Mouse (Mus musculus) stomach, postnatal 0 days (tissue): ENCODE results near the gene Rer1. TPM values are rescaled to one million over a fixed set of nuclear protein-coding genes. Genes with fewer than 3 reads are reported as not detected.

Experiments used
- ATAC-seq: fragments of 200-750 bp; cut with Nextera tagmentation; 2 replicates; pipeline ENCODE4 v1.8.0; 2017; ENCODE audit not compliant: low FRiP score, low TSS enrichment
- DNase-seq: peaks from one replicate; pipeline ENCODE4 v3.0.0-alpha.2; 2016; ENCODE audit warnings: low spot score
- H3K27ac ChIP-seq: fragments of 300-500 bp; sonication (generic); replicated peaks from 2 replicates; pipeline ENCODE4 v1.5.1; 2014; ENCODE audit warnings: mild to moderate bottlenecking, control low read depth
- H3K27me3 ChIP-seq: fragments of 300-500 bp; sonication (generic); 2 replicates; pipeline ENCODE4 v1.6.1; 2014; ENCODE audit warnings: low read length; ENCODE audit not compliant: control insufficient read depth, insufficient read depth
- H3K36me3 ChIP-seq: fragments of 300-500 bp; sonication (generic); 2 replicates; pipeline ENCODE4 v1.6.1; 2014; ENCODE audit warnings: low read length, mixed read lengths; ENCODE audit not compliant: control insufficient read depth, insufficient read depth
- H3K4me1 ChIP-seq: fragments of 300-500 bp; sonication (generic); replicated peaks from 2 replicates; pipeline ENCODE4 v1.6.1; 2014; ENCODE audit warnings: antibody characterized with exemption; ENCODE audit not compliant: control insufficient read depth, insufficient read depth
- H3K4me2 ChIP-seq: fragments of 300-500 bp; sonication (generic); replicated peaks from 2 replicates; pipeline ENCODE4 v1.6.1; 2014; ENCODE audit warnings: low read depth, mild to moderate bottlenecking, control low read depth, moderate library complexity
- H3K4me3 ChIP-seq: fragments of 300-500 bp; sonication (generic); 2 replicates; pipeline ENCODE4 v1.5.1; 2014; ENCODE audit warnings: low read depth, low read length, control low read depth
- H3K9ac ChIP-seq: fragments of 300-500 bp; sonication (generic); 2 replicates; pipeline ENCODE4 v1.6.1; 2014; ENCODE audit warnings: mild to moderate bottlenecking, low read length, control low read depth, mixed read lengths
- H3K9me3 ChIP-seq: fragments of 300-500 bp; sonication (generic); 2 replicates; pipeline ENCODE4 v1.6.1; 2016; ENCODE audit warnings: low read length; ENCODE audit not compliant: control insufficient read depth
- CTCF ChIP-seq: IDR thresholded peaks from 2 replicates; pipeline ENCODE4 v1.5.1; 2016; ENCODE audit warnings: antibody characterized with exemption, low read depth, mild to moderate bottlenecking, moderate library complexity
- EP300 ChIP-seq: optimal IDR thresholded peaks from 2 replicates; pipeline ENCODE3; 2016; ENCODE audit warnings: antibody characterized with exemption
- WGBS: fragments of 180-500 bp; shearing (Covaris S2); extraction: QIAGEN DNeasy Blood & Tissue Kit; methylation state at CpG from one replicate; pipeline ENCODE4 v1.1.7; 2014; 5-methylcytosine and 5-hydroxymethylcytosine counted together
- polyA plus RNA-seq: library from polyadenylated mRNA; unstranded; fragments of >200 nt; fragmentation: Nextera tagmentation; extraction: Ambion mirVana; gene quantifications from 2 replicates; pipeline ENCODE4 v1.2.1, GENCODE M21; 2015

Rer1 gene
- polyA plus RNA-seq, 1 experiment from 2014 or later = 185 TPM

GRCm38 (mm10) chr4:155068357-155068972 lies 17.7 kb downstream of the Rer1 start:
- no peak overlapping the region; the same call in 1 of the 2 replicates for H3K4me2 ChIP-seq
- no peaks in the 10 kb centered on the region for H3K27me3 ChIP-seq
- WGBS = 87% methylated on average over 20 of the region's 20 CpGs
- H3K9me3 ChIP-seq = no peaks in the 10 kb centered on the region
- no peak for TF ChIP-seq CTCF
- TF ChIP-seq EP300 = no peak
- H3K27ac ChIP-seq = no peak overlapping the region
- no peak for ATAC-seq
- no peak overlapping the region for H3K9ac ChIP-seq
- DNase-seq = no peak
- peaks cover 4% of the 10 kb centered on the region; the same call in 1 of the 2 replicates for H3K4me1 ChIP-seq
- peaks cover 11% of the 10 kb centered on the region; the same call in 1 of the 2 replicates for H3K36me3 ChIP-seq
- no peak overlapping the region for H3K4me3 ChIP-seq

GRCm38 (mm10) chr4:155066834-155067522 lies 19.2 kb downstream of the Rer1 start, which contains the start of gene Pex10:
Gene Pex10, plus strand, starts transcription at chr4:155067016.
- ATAC-seq (peak; percentile 89), DNase-seq (peak; percentile 99)
- 0 out of 2 replicates have a peak, but pooled peaks cover 6% of the 10 kb centered on the region for H3K36me3 ChIP-seq
- WGBS = under 1% methylated on average over 48 of the region's 48 CpGs
- H3K27me3 ChIP-seq = no peaks in the 10 kb centered on the region
- peaks cover 4% of the 10 kb centered on the region; the same call in 1 of the 2 replicates for H3K4me1 ChIP-seq
- H3K9ac ChIP-seq = peak within 1 kb of the TSS; percentile 72
- H3K27ac ChIP-seq = peak within 1 kb of the TSS; percentile 75
- peak within 1 kb of the TSS; percentile 70 for H3K4me3 ChIP-seq
- H3K4me2 ChIP-seq = peak within 1 kb of the TSS; percentile 83
- no peaks in the 10 kb centered on the region for H3K9me3 ChIP-seq
- no peak for TF ChIP-seq EP300
- no peak for TF ChIP-seq CTCF

- 0 out of 2 replicates have a peak overlapping the region, but pooled peaks have one; percentile 43 for H3K9ac ChIP-seq
These were observed 20.0 kb downstream of the Rer1 start for GRCm38 (mm10) chr4:155065970-155066833.

GRCm38 (mm10) chr4:155064474-155064873 lies 21.7 kb downstream of the Rer1 start:
- H3K36me3 ChIP-seq = no peaks in the 10 kb centered on the region
- H3K4me1 ChIP-seq = peaks cover 4% of the 10 kb centered on the region; the same call in 1 of the 2 replicates
- no peak overlapping the region for H3K4me3 ChIP-seq
- H3K4me2 ChIP-seq = peak overlapping the region; percentile 34
- H3K9ac ChIP-seq = no peak overlapping the region
- ATAC-seq = no peak
- WGBS = 44% methylated on average over 2 of the region's 2 CpGs
- H3K9me3 ChIP-seq = no peaks in the 10 kb centered on the region
- peak; percentile 77 for DNase-seq
- peak overlapping the region; percentile 88 for H3K27ac ChIP-seq
- H3K27me3 ChIP-seq = no peaks in the 10 kb centered on the region
- TF ChIP-seq CTCF (peak; percentile 59), EP300 (no peak)

More at GRCm38 (mm10) chr4:155065970-155066833, 20.0 kb downstream of the Rer1 start:
- Histone ChIP-seq H3K36me3 (0 out of 2 replicates have a peak, but pooled peaks cover 6% of the 10 kb centered on the region), H3K9me3 (no peaks in the 10 kb centered on the region), H3K4me2 (peak overlapping the region; percentile 83), H3K4me1 (peaks cover 4% of the 10 kb centered on the region; the same call in 1 of the 2 replicates), H3K4me3 (peak overlapping the region; percentile 70), H3K27me3 (no peaks in the 10 kb centered on the region), H3K27ac (peak overlapping the region; percentile 75)
- WGBS = 5% methylated on average over 15 of the region's 15 CpGs
- ATAC-seq (peak; percentile 56), DNase-seq (peak; percentile 90)
- TF ChIP-seq CTCF (peak; percentile 96), EP300 (no peak)

GRCm38 (mm10) chr4:155063895-155064294 lies 22.3 kb downstream of the Rer1 start:
- Histone ChIP-seq H3K9me3 (no peaks in the 10 kb centered on the region), H3K4me2 (peak overlapping the region; percentile 58), H3K9ac (peak overlapping the region; percentile 56), H3K36me3 (no peaks in the 10 kb centered on the region), H3K4me3 (peak overlapping the region; percentile 31), H3K27ac (peak overlapping the region; percentile 88), H3K4me1 (peaks cover 4% of the 10 kb centered on the region; the same call in 1 of the 2 replicates), H3K27me3 (no peaks in the 10 kb centered on the region)
- TF ChIP-seq EP300 = peak; percentile 37
- no peak for TF ChIP-seq CTCF
- WGBS = 19% methylated on average over 3 of the region's 3 CpGs
- ATAC-seq (peak; percentile 77), DNase-seq (peak; percentile 92)
